Mouse (Mus musculus): ENCODE measurements around the gene Unc45a. TPM values are rescaled to one million over a fixed set of nuclear protein-coding genes. Genes with fewer than 3 reads are reported as not detected.

Unc45a gene
- polyA plus RNA-seq (2014; fragmentation: Illumina TruSeq; extraction: RNeasy Lipid Tissue Mini Kit (QIAGEN cat#74804)) = 4.1 TPM

GRCm38 (mm10) chr7:80340793-80341192, at the start of gene Unc45a:
Gene Unc45a (minus strand): TSS chr7:80341005.

GRCm38 (mm10) chr7:80387633-80388543, 47.1 kb upstream of the Unc45a start, which contains the start of gene Fes:
Gene Fes (minus strand): TSS chr7:80387946.

DNA sequence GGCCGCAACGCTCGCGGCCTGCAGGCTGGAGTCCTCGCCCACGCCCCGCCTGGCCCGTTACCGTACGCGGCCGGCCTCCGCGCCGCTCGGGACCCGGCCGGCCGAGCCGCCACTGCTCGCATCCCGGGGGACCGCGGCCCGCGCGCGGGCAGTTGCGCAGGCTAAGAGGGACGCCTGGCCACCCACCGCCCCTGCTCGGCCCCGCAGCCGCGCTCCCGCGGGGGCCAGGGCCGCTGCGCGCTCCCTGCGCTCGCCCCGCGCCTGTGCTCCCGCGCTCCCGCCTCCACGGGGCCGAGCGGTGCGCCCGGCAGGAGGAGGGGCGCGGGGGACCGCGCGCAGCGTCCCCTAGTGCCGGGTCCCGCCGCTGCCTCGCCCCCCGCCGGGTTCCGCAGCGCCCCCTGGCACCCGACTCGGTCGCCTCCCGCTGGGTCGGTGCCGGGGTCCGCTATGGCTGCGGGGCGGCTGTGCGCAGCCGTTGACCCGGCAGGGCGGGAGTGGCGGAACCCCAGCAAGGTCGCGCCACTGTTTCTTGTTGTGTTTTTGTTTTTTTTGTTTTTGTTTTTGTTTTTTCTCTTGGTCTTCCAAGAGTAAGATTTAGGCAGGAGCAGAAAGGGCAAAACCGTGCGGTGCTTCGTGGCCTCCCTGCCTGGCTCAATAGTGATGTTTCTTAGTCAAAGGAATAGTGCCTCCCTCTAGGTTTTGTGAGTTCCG, 30.4 kb upstream of the Unc45a start, which contains the start of gene Man2a2:
Man2a2 (minus strand) TSS at position 335 of the 711 bp plus-strand sequence.

GRCm38 (mm10) chr7:80342858-80343257, 2.1 kb upstream of the Unc45a start, which contains the start of gene Hddc3:
Gene Hddc3 (plus strand): TSS chr7:80343104.

DNA sequence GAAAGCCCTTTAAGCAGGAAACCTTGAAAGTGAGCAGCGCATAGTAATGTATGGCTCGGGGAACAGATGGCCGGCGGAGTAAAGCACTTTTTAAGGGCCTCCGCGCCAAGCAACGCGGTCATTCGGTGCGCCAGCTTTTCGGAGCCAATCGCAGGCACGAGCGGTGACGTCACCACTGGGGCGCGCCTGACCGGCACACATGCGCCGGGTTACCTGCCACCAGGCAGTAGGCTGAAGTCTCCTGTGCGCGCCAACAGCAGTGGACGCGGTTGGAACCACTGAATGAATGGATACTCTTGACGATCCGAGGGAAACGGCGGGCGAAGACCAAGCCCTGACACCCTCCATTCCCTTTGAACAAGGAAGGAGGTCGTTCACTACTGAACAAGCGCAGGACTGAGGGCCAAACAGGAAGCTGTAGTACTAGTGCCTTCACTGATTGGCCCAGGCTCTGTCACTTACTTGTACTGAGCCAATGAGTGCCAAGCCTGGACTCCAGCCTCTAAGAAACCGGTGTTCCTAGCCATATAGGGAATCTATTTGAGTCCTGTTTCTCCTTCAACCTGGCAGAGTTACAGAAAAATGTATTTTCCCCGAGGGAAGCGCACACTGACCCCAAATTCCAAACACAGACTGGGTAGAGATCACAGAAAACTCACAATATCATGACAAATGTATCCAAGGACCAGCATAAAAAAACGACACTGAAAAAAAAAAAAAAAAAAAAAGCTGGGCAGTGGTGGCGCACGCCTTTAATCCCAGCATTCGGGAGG, 16.6 kb downstream of the Unc45a start, which contains the start of gene Rccd1:
Rccd1 (minus strand) TSS at position 412 of the 773 bp plus-strand sequence.

GRCm38 (mm10) chr7:80294062-80294763, 46.6 kb downstream of the Unc45a start, which contains the start of gene Prc1:
Gene Prc1 (plus strand): TSS chr7:80294450.

Other genes starting within 250 kb of the Unc45a start
- 4.9 TPM for gene Idh2, start 225.6 kb downstream of the Unc45a start, polyA plus RNA-seq (2014; fragmentation: Illumina TruSeq; extraction: RNeasy Lipid Tissue Mini Kit (QIAGEN cat#74804))
- 1.7 TPM for gene Sema4b, start 154.2 kb downstream of the Unc45a start, polyA plus RNA-seq (2014; fragmentation: Illumina TruSeq; extraction: RNeasy Lipid Tissue Mini Kit (QIAGEN cat#74804))
- gene Cib1, start 108.2 kb downstream of the Unc45a start, polyA plus RNA-seq (2014; fragmentation: Illumina TruSeq; extraction: RNeasy Lipid Tissue Mini Kit (QIAGEN cat#74804)) = 5.0 TPM
- 1.5 TPM for gene Gdpgp1, start 108.1 kb downstream of the Unc45a start, polyA plus RNA-seq (2014; fragmentation: Illumina TruSeq; extraction: RNeasy Lipid Tissue Mini Kit (QIAGEN cat#74804))
- gene Ttll13, start 94.6 kb downstream of the Unc45a start, polyA plus RNA-seq (2014; fragmentation: Illumina TruSeq; extraction: RNeasy Lipid Tissue Mini Kit (QIAGEN cat#74804)) = 0.43 TPM
- gene Ngrn, start 79.8 kb downstream of the Unc45a start, polyA plus RNA-seq (2014; fragmentation: Illumina TruSeq; extraction: RNeasy Lipid Tissue Mini Kit (QIAGEN cat#74804)) = 14.1 TPM
- gene Vps33b, start 71.4 kb downstream of the Unc45a start, polyA plus RNA-seq (2014; fragmentation: Illumina TruSeq; extraction: RNeasy Lipid Tissue Mini Kit (QIAGEN cat#74804)) = 3.7 TPM
- 117 TPM for gene Prc1, start 46.6 kb downstream of the Unc45a start, polyA plus RNA-seq (2014; fragmentation: Illumina TruSeq; extraction: RNeasy Lipid Tissue Mini Kit (QIAGEN cat#74804))
- 3.0 TPM for gene Rccd1, start 16.6 kb downstream of the Unc45a start, polyA plus RNA-seq (2014; fragmentation: Illumina TruSeq; extraction: RNeasy Lipid Tissue Mini Kit (QIAGEN cat#74804))
- gene Hddc3, start 2.1 kb upstream of the Unc45a start, polyA plus RNA-seq (2014; fragmentation: Illumina TruSeq; extraction: RNeasy Lipid Tissue Mini Kit (QIAGEN cat#74804)) = 20.4 TPM
- 24.3 TPM for gene Man2a2, start 30.4 kb upstream of the Unc45a start, polyA plus RNA-seq (2014; fragmentation: Illumina TruSeq; extraction: RNeasy Lipid Tissue Mini Kit (QIAGEN cat#74804))
- not detected for gene Fes, start 46.9 kb upstream of the Unc45a start, polyA plus RNA-seq (2014; fragmentation: Illumina TruSeq; extraction: RNeasy Lipid Tissue Mini Kit (QIAGEN cat#74804))
- 1.2 TPM for gene Furin, start 64.4 kb upstream of the Unc45a start, polyA plus RNA-seq (2014; fragmentation: Illumina TruSeq; extraction: RNeasy Lipid Tissue Mini Kit (QIAGEN cat#74804))
- 36.7 TPM for gene Blm, start 194.1 kb upstream of the Unc45a start, polyA plus RNA-seq (2014; fragmentation: Illumina TruSeq; extraction: RNeasy Lipid Tissue Mini Kit (QIAGEN cat#74804))